31 mouse cellular contexts compared by ENCODE assay signal in genomic region chr14:78015540-78016321, GRCm38 (mm10).
DNase-seq lines count a peak whose midpoint lies in the region; ATAC-seq lines count a peak whose summit lies in the region.
"Had no signal": no experiment of that assay in that cellular context is flagged by ENCODE, and none has a peak within 500 bp of the region (broad histone marks: within the 10 kb centered on the region; RNA-seq: fewer than 3 reads in every experiment).

No protein-coding gene starts in this region.

- WGBS in forebrain, embryonic 13.5 days, result 30% methylated on average over 7 of the region's 7 CpGs
- WGBS in forebrain, embryonic 10.5 days, result 59% methylated on average over 7 of the region's 7 CpGs
- WGBS in hindbrain, embryonic 16.5 days, result 56% methylated on average over 7 of the region's 7 CpGs
- WGBS in hindbrain, embryonic 10.5 days, result 78% methylated on average over 7 of the region's 7 CpGs
- WGBS in midbrain, embryonic 13.5 days, result 23% methylated on average over 7 of the region's 7 CpGs

- H3K36me3 ChIP-seq in forebrain, embryonic 13.5 days (ENCODE audit: poor library complexity, severe bottlenecking), result no peaks in the 10 kb centered on the region
- H3K36me3 ChIP-seq in forebrain, embryonic 10.5 days (replicated peaks), result no peaks in the 10 kb centered on the region
- no peaks in the 10 kb centered on the region for H3K36me3 ChIP-seq in hindbrain, embryonic 16.5 days (ENCODE audit: control insufficient read depth, insufficient read depth, low read length)
- H3K36me3 ChIP-seq in hindbrain, embryonic 10.5 days, result no peaks in the 10 kb centered on the region
- no peaks in the 10 kb centered on the region for H3K36me3 ChIP-seq in midbrain, embryonic 13.5 days
- H3K36me3 ChIP-seq: heart, embryonic 12.5 days; limb, embryonic 12.5 days; liver, embryonic 15.5 days; neural tube, embryonic 13.5 days had no signal

- H3K9ac ChIP-seq in forebrain, embryonic 13.5 days, result no peak overlapping the region
- H3K9ac ChIP-seq in hindbrain, embryonic 16.5 days (ENCODE audit: low read depth, low read length), result no peak overlapping the region
- H3K9ac ChIP-seq in midbrain, embryonic 13.5 days (replicated peaks), result no peak overlapping the region
- H3K9ac ChIP-seq: heart, embryonic 12.5 days; hindbrain, embryonic 14.5 days; limb, embryonic 12.5 days; liver, embryonic 15.5 days; lung, embryonic 14.5 days; neural tube, embryonic 13.5 days had no signal

- no peak overlapping the region for H3K27ac ChIP-seq in forebrain, embryonic 13.5 days
- H3K27ac ChIP-seq in forebrain, embryonic 10.5 days, result no peak overlapping the region
- H3K27ac ChIP-seq in hindbrain, embryonic 16.5 days (ENCODE audit: low read depth, low read length), result no peak overlapping the region
- no peak overlapping the region for H3K27ac ChIP-seq in hindbrain, embryonic 10.5 days
- H3K27ac ChIP-seq in midbrain, embryonic 13.5 days, result no peak overlapping the region
- H3K27ac ChIP-seq: gastrocnemius, adult 2 months; heart, adult 2 months; hindbrain, embryonic 14.5 days; left cerebral cortex, adult 2 months; limb, embryonic 12.5 days; liver, embryonic 15.5 days; neural tube, embryonic 13.5 days; stomach, postnatal 0 days had no signal

- peak; percentile 72 for ATAC-seq in forebrain, embryonic 13.5 days
- ATAC-seq in hindbrain, embryonic 16.5 days, result peak; percentile 20; the same call in 1 of the 2 replicates
- ATAC-seq in midbrain, embryonic 13.5 days, result peak; percentile 65
- ATAC-seq: intestine, embryonic 16.5 days; Patski had no signal

- H3K4me3 ChIP-seq in forebrain, embryonic 13.5 days, result no peak overlapping the region
- no peak overlapping the region for H3K4me3 ChIP-seq in forebrain, embryonic 10.5 days
- no peak overlapping the region for H3K4me3 ChIP-seq in hindbrain, embryonic 16.5 days (ENCODE audit: low read length)
- H3K4me3 ChIP-seq in hindbrain, embryonic 10.5 days, result no peak overlapping the region
- no peak overlapping the region for H3K4me3 ChIP-seq in midbrain, embryonic 13.5 days (replicated peaks)
- H3K4me3 ChIP-seq: gastrocnemius, adult 2 months; heart, adult 2 months; heart, embryonic 12.5 days; left cerebral cortex, adult 2 months; limb, embryonic 12.5 days; liver, embryonic 15.5 days; neural tube, embryonic 13.5 days had no signal

- peaks cover 14% of the 10 kb centered on the region for H3K4me1 ChIP-seq in forebrain, embryonic 13.5 days
- peaks cover 12% of the 10 kb centered on the region for H3K4me1 ChIP-seq in forebrain, embryonic 10.5 days
- no peaks in the 10 kb centered on the region for H3K4me1 ChIP-seq in hindbrain, embryonic 16.5 days (ENCODE audit: control insufficient read depth, insufficient read depth, low read depth, low read length)
- H3K4me1 ChIP-seq in hindbrain, embryonic 10.5 days (replicated peaks), result peaks cover 9% of the 10 kb centered on the region
- H3K4me1 ChIP-seq in midbrain, embryonic 13.5 days (replicated peaks), result peaks cover 20% of the 10 kb centered on the region
- H3K4me1 ChIP-seq: heart, embryonic 12.5 days; limb, embryonic 12.5 days; liver, embryonic 15.5 days; neural tube, embryonic 13.5 days had no signal

- peaks cover 17% of the 10 kb centered on the region for H3K27me3 ChIP-seq in forebrain, embryonic 13.5 days
- peaks cover 66% of the 10 kb centered on the region for H3K27me3 ChIP-seq in forebrain, embryonic 10.5 days (ENCODE audit: poor library complexity, severe bottlenecking)
- H3K27me3 ChIP-seq in hindbrain, embryonic 16.5 days (replicated peaks; ENCODE audit: control insufficient read depth, insufficient read depth, low read length), result no peaks in the 10 kb centered on the region; the same call in none of the 2 replicates
- peaks cover 5% of the 10 kb centered on the region; the same call in 1 of the 2 replicates for H3K27me3 ChIP-seq in hindbrain, embryonic 10.5 days (ENCODE audit: insufficient read depth, poor library complexity, severe bottlenecking)
- peaks cover 52% of the 10 kb centered on the region for H3K27me3 ChIP-seq in midbrain, embryonic 13.5 days
- H3K27me3 ChIP-seq: CH12.LX; heart, embryonic 12.5 days; limb, embryonic 12.5 days; liver, embryonic 15.5 days; neural tube, embryonic 13.5 days had no signal

- no peaks in the 10 kb centered on the region for H3K9me3 ChIP-seq in forebrain, embryonic 13.5 days (replicated peaks)
- H3K9me3 ChIP-seq in forebrain, embryonic 10.5 days, result no peaks in the 10 kb centered on the region
- no peaks in the 10 kb centered on the region for H3K9me3 ChIP-seq in hindbrain, embryonic 16.5 days (ENCODE audit: control insufficient read depth, low read length)
- H3K9me3 ChIP-seq in hindbrain, embryonic 10.5 days, result no peaks in the 10 kb centered on the region
- H3K9me3 ChIP-seq in midbrain, embryonic 13.5 days, result peaks cover 3% of the 10 kb centered on the region; the same call in 1 of the 2 replicates
- H3K9me3 ChIP-seq: heart, embryonic 12.5 days; limb, embryonic 12.5 days; liver, embryonic 15.5 days; neural tube, embryonic 13.5 days had no signal

- DNase-seq in forebrain, embryonic 10.5 days (ENCODE audit: extremely low spot score, low spot score), result no peak
- no peak for DNase-seq in hindbrain, embryonic 10.5 days (ENCODE audit: low spot score)
- peak; percentile 32 for DNase-seq in retina, embryonic 14.5 days (ENCODE audit: low spot score)
- no peak for DNase-seq in right cerebral cortex, adult 18-20 months
- DNase-seq in ovary, postnatal 14 days (ENCODE audit: low spot score), result no peak
- DNase-seq: adrenal gland, postnatal 10 days; cerebellum, adult 11 months; cerebellum, adult 9-10 months; cerebellum, postnatal 36 days; gastrocnemius, adult 2 months; heart, adult 2 months; heart, postnatal 4 days; kidney, adult 9 months; kidney, postnatal 10 days; lung, embryonic 14.5 days; lung, postnatal 14 days; thymus, adult 2 months; thymus, postnatal 4 days had no signal

- no peak overlapping the region for H3K4me2 ChIP-seq in forebrain, embryonic 13.5 days
- no peak overlapping the region for H3K4me2 ChIP-seq in hindbrain, embryonic 16.5 days (ENCODE audit: low read length)
- no peak overlapping the region for H3K4me2 ChIP-seq in midbrain, embryonic 13.5 days (replicated peaks)
- H3K4me2 ChIP-seq: heart, embryonic 12.5 days; hindbrain, embryonic 14.5 days; limb, embryonic 12.5 days; liver, embryonic 15.5 days; lung, embryonic 14.5 days; neural tube, embryonic 13.5 days had no signal

Comparison
In these comparisons a context has a peak if more than half of its experiments do, and no peak if none do; other contexts are left out.
1. ATAC-seq: peak in every context shown above with its lines; median percentile 72 in forebrain, embryonic 13.5 days; 65 in midbrain, embryonic 13.5 days; 20 in hindbrain, embryonic 16.5 days.